Mouse (Mus musculus): ENCODE results near the gene Hist2h3c2. TPM values are rescaled to one million over a fixed set of nuclear protein-coding genes. Genes with fewer than 3 reads are reported as not detected.

Hist2h3c2 gene
- total and polyA plus RNA-seq, 3 experiments, result 8.2 to 2,744 (median 1,897) TPM

GRCm38 (mm10) chr3:96254683-96255355 is 15.9 kb upstream of the Hist2h3c2 start:
- Histone ChIP-seq H3K27me3 (ENCODE audit: control insufficient read depth in 1 of 2, insufficient read depth in 2 of 2, low read length in 2 of 2) (no peaks in the 10 kb centered on the region), H3K9me3 (replicated peaks; ENCODE audit: insufficient read depth, low read length) (no peaks in the 10 kb centered on the region), H3K36me3 (ENCODE audit: control insufficient read depth in 1 of 2, insufficient read depth in 2 of 2, low read length in 2 of 2) (peaks cover 0 to 54% of the 10 kb centered on the region in 2 experiments; a peak in 2 of 4 replicates), H3K4me3 (ENCODE audit: control insufficient read depth in 1 of 2, insufficient read depth in 1 of 2, low read depth in 2 of 2, low read length in 2 of 2) (peak overlapping the region; percentile 24 to 38), H3K79me2 (ENCODE audit: control insufficient read depth, insufficient read depth, low read length, poor library complexity) (no peaks in the 10 kb centered on the region), H3K27ac (ENCODE audit: control insufficient read depth, low read depth, low read length) (peak overlapping the region; percentile 65), H3K9ac (ENCODE audit: control insufficient read depth, low read depth, low read length, poor library complexity, severe bottlenecking) (peak overlapping the region; percentile 57), H3K4me1 (ENCODE audit: control insufficient read depth in 1 of 2, insufficient read depth in 2 of 2, low read length in 2 of 2) (peaks cover 28 to 56% of the 10 kb centered on the region in 2 experiments)
- TF ChIP-seq MEF2A (IDR thresholded peaks at IDR 0.05; ENCODE audit: extremely low read depth, insufficient replicate concordance, low read depth, low read length, poor library complexity, severe bottlenecking) (no peak), ZKSCAN1 (IDR thresholded peaks at IDR 0.05; ENCODE audit: low read depth, low read length) (no peak), TAL1 (IDR thresholded peaks at IDR 0.05; ENCODE audit: low read length) (peak; percentile 95), POLR2A (IDR thresholded peaks at IDR 0.05; ENCODE audit: control insufficient read depth in 1 of 2, insufficient read depth in 1 of 2, low read depth in 1 of 2, low read length in 2 of 2, poor library complexity in 1 of 2) (no peak), RAD21 (IDR thresholded peaks at IDR 0.05; ENCODE audit: low read depth, low read length) (no peak), NELFE (IDR thresholded peaks at IDR 0.05; ENCODE audit: low read depth, low read length) (no peak), CHD1 (IDR thresholded peaks at IDR 0.05; ENCODE audit: low read depth, low read length) (no peak), KAT2A (conservative IDR thresholded peaks at IDR 0.05; ENCODE audit: low read depth, low read length) (no peak), MAZ (IDR thresholded peaks at IDR 0.05; ENCODE audit: low read depth, low read length) (no peak)
- DNase-seq (ENCODE audit: low read depth, low spot score), result peak; percentile 97

DNA sequence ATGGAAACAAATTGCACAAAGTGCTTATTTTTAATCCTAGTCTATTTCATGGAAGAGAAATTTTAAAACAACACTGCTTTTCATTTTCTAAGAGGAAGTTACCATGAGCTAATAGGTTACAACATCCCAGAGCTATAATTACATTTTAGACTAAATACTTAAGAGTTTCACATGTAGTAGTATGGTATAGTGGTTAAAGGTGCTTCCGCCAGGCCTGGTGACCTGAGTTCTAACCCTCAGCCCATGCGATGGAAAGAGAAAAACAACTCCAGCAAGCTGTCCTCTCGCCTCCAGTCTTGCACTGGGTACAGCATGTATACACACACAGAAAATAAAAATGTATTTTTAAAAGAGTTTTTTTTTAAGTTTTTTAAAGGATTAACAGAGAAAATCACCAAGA is 12.9 kb upstream of the Hist2h3c2 start:
- no peak for DNase-seq (ENCODE audit: low read depth, low spot score)
- Histone ChIP-seq H3K4me3 (ENCODE audit: control insufficient read depth in 1 of 2, insufficient read depth in 1 of 2, low read depth in 2 of 2, low read length in 2 of 2) (no peak overlapping the region), H3K27me3 (ENCODE audit: control insufficient read depth in 1 of 2, insufficient read depth in 2 of 2, low read length in 2 of 2) (no peaks in the 10 kb centered on the region), H3K27ac (ENCODE audit: control insufficient read depth, low read depth, low read length) (no peak overlapping the region), H3K79me2 (ENCODE audit: control insufficient read depth, insufficient read depth, low read length, poor library complexity) (no peaks in the 10 kb centered on the region), H3K36me3 (ENCODE audit: control insufficient read depth in 1 of 2, insufficient read depth in 2 of 2, low read length in 2 of 2) (peaks cover 0 to 56% of the 10 kb centered on the region in 2 experiments; a peak in 2 of 4 replicates), H3K9ac (ENCODE audit: control insufficient read depth, low read depth, low read length, poor library complexity, severe bottlenecking) (no peak overlapping the region), H3K4me1 (ENCODE audit: control insufficient read depth in 1 of 2, insufficient read depth in 2 of 2, low read length in 2 of 2) (peaks cover 23 to 40% of the 10 kb centered on the region in 2 experiments), H3K9me3 (replicated peaks; ENCODE audit: insufficient read depth, low read length) (no peaks in the 10 kb centered on the region)
- TF ChIP-seq MAX (IDR thresholded peaks at IDR 0.05; ENCODE audit: low read length), result no peak
- TF ChIP-seq ZKSCAN1 (IDR thresholded peaks at IDR 0.05; ENCODE audit: low read depth, low read length), result no peak
- no peak for TF ChIP-seq KAT2A (conservative IDR thresholded peaks at IDR 0.05; ENCODE audit: low read depth, low read length)
- TF ChIP-seq USF1 (IDR thresholded peaks at IDR 0.05; ENCODE audit: low read depth, low read length), result no peak
- no peak for TF ChIP-seq E2F4 (IDR thresholded peaks at IDR 0.05; ENCODE audit: borderline replicate concordance, low read depth, low read length)
- TF ChIP-seq GATA1 (IDR thresholded peaks at IDR 0.05; ENCODE audit: low read depth, low read length), result no peak
- TF ChIP-seq MAFK (IDR thresholded peaks at IDR 0.05; ENCODE audit: borderline replicate concordance, low read depth, low read length), result no peak
- TF ChIP-seq NRF1 (IDR thresholded peaks at IDR 0.05; ENCODE audit: insufficient read depth, low read depth, low read length, poor library complexity, severe bottlenecking), result no peak
- TF ChIP-seq HCFC1 (IDR thresholded peaks at IDR 0.05; ENCODE audit: low read depth, low read length), result no peak
- TF ChIP-seq POLR2A (IDR thresholded peaks at IDR 0.05; ENCODE audit: control insufficient read depth in 1 of 2, insufficient read depth in 1 of 2, low read depth in 1 of 2, low read length in 2 of 2, poor library complexity in 1 of 2), result no peak
- no peak for TF ChIP-seq ZMIZ1 (IDR thresholded peaks at IDR 0.05; ENCODE audit: low read depth, low read length)
- no peak for TF ChIP-seq SIN3A (IDR thresholded peaks at IDR 0.05; ENCODE audit: low read length)
- no peak for TF ChIP-seq USF2 (IDR thresholded peaks at IDR 0.05; ENCODE audit: borderline replicate concordance in 1 of 2, insufficient read depth in 1 of 2, low read depth in 1 of 2, low read length in 2 of 2)
- no peak for TF ChIP-seq JUND (IDR thresholded peaks at IDR 0.05; ENCODE audit: low read depth, low read length)

Measured in MEL (cell line).